Mouse (Mus musculus): Measurements from ENCODE around the gene Slc16a2.
A peak's percentile ranks its signal among the peaks of the same experiment; 100 is the strongest.

Gene Slc16a2

GRCm38 (mm10) chrX:103821832-103822196 is at the start of gene Slc16a2:
TSS of gene Slc16a2 (minus strand) at chrX:103821983.
- DNase-seq (ENCODE audit: low spot score) = peak; percentile 66

DNA sequence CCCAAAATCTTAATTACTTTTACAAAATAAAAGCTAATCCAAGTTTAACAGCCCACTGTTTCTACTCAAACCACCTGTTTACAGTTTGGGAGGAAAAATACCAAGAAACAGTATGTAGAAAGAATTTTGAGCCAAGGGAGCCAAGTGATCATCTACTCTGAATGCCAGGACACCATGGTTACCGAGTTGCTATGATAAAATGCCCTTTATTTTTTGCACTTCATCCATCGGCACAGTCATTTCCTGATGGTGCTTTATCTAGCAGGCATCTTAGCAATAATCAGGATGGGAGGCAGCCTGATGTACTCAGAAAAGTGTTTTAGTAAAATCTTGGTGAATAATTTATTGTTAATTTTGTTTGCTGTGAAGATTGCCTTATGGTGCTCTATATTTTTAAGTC is 41.7 kb upstream of the Slc16a2 start:
- DNase-seq (ENCODE audit: low spot score) = no peak

- no peak for DNase-seq (ENCODE audit: low spot score)
Measured at GRCm38 (mm10) chrX:103862877-103863276, 41.1 kb upstream of the Slc16a2 start.

DNA sequence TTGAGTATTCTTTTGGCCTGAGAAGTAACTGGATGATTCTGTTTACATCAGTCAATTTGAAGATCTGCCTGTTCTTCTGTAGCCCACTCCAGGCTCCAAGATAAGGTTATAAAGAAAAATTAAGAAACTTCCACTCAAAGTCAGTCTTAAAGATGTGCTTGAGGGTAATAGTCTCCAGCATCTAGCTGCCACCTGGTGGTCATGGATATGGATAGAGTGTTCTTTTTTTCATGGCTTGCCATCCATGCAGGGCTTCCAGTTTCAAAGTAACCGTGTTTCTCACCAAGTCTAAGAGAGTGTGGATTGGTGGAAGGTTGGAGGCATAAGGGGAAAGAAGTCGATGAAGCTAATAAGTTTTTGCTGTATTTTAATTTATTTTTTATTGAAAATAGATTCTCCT is 23.5 kb upstream of the Slc16a2 start:
- peak; percentile 21 for DNase-seq (ENCODE audit: low spot score)

DNA sequence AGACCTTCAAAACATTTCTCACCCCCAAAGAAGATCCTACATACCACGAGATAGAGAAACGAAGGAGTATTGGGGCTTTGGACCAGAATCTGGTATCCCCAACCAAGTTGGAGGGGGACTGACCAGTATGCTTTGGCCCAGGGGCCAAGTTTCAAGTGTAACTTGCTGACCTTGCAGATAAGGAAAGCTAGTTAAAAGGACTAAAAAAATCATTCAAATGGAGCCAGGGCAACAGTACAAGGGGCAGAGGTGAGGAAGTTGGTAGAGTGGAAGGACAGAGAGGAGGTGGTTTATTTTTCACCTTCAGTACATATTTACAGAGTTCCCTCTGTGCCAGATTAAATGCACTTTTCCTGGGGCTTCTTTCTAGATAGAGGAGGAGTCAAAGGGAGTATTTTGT is 7.1 kb upstream of the Slc16a2 start:
- DNase-seq (ENCODE audit: low spot score) = no peak

DNA sequence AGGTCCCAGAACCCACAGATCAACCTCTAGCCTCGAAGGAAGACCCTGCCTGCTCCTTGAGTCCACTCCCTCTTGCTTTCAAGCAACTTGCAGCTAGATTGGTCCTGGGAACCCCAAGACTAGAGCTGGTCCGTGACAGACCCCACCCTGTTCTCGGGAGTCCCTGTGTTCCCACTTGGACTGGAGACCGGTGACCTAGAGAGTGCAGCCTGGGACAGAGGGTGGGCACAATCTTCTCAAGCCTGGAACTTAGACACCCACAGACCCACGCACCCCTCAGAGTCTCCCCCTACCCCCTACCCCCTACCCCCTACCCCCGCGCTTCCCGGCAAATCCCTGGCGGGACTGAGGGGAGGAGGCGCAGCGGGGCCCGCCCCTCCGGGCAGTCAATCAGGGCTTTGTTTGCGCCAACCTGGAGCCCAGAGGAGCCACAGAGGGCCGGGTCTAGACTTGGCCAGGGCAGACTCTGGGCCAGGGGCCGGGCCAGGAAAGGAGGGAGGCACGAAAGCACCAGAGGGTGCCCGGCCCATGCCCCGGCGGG is 558 bp upstream of the Slc16a2 start:
- DNase-seq (ENCODE audit: low spot score) = peak; percentile 49

DNA sequence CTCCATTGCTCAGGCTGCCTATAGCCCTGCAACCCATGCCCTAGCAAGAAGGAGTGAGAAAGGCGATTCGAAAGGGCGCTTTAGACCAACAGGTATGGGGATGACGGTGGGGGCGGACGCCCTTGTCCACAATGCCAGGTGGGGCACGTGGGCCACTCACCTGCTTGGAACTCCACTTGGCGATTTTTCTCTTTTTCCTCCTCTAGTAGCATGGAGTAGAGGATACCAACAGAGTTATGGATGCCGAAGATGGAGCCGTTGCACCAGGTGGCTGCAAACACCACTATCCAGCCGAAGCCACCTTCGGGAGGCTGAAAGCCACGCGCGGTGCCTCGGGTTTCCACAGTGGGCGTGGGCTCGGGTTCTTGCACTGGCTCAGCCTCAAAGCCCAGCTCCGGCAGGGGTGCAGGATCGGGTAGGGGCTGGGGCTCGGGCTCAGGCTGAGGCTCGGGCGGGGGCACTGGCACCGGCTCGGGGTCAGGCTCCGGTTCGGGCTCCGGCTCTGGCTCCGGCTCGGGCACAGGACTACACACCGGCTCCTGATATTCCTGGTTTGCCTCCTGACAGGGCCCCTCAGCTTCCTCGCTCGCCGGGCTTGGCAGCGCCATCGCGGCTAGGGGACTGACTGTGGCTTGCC is 470 bp downstream of the Slc16a2 start:
- no peak for DNase-seq (ENCODE audit: low spot score)

GRCm38 (mm10) chrX:103820307-103821194 is 1.2 kb downstream of the Slc16a2 start:
- DNase-seq (ENCODE audit: low spot score) = no peak

GRCm38 (mm10) chrX:103819253-103819652 is 2.5 kb downstream of the Slc16a2 start:
- no peak for DNase-seq (ENCODE audit: low spot score)

DNA sequence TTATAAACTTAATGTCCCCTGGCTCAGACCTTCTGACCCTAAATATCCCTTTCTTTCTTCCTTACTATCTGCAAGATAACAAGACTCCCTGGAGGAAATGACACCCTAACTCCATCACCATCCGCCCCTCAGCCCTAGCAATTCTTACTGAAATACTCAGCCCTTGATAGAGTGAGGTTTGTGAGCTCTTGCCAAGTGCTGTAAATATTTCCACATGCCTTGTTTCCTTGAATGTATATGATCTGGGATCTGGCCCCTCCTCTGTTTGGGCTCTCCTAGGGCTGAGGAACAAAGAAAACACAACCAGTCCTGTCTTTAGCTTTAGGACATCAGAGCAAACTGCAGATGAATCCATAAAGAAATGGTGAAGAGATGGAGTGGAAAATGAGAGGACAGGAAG is 9.1 kb downstream of the Slc16a2 start:
- DNase-seq (ENCODE audit: low spot score) = no peak

DNA sequence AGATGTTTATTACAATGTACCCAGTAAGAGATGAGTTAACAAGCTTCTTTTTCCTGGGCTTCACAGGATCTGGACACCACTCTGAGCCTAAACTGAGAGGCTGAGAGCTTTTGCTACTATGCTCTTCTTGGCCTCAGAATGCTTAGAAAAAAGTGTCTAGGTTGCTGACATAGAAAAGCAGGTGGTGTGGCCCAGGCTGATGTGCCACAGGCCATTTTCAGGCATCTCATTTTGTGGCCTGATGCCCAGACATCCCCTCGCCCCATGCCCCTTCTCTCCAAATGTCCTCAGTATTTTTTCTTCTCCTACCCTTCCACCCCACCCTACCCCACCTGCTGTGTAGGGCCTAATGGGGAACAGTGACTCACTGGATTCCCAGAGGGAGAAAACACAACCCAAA is 11.3 kb downstream of the Slc16a2 start:
- no peak for DNase-seq (ENCODE audit: low spot score)

DNA sequence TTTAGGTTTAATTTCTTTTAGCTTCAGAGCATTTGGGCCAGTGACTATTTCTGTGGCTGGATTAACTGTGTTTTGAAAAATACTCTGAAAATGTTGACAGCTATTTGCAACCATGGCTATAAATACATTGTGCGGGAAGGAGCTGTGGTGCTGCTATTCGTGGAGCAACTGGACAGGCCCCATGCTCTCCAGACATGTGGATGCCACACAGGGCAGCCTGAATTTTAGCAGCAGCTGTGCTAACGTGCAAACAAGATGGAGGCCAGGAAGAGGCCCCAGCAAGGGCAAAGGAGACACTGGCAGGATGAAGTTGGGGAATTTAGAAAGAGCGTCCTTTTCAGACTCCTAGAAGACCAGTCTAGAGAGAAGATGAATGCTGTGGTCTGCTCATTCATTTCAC is 15.4 kb downstream of the Slc16a2 start:
- DNase-seq (ENCODE audit: low spot score) = no peak

GRCm38 (mm10) chrX:103796961-103797360 is 24.8 kb downstream of the Slc16a2 start:
- no peak for DNase-seq (ENCODE audit: low spot score)

GRCm38 (mm10) chrX:103795506-103795905 is 26.3 kb downstream of the Slc16a2 start:
- DNase-seq (ENCODE audit: low spot score) = no peak

DNA sequence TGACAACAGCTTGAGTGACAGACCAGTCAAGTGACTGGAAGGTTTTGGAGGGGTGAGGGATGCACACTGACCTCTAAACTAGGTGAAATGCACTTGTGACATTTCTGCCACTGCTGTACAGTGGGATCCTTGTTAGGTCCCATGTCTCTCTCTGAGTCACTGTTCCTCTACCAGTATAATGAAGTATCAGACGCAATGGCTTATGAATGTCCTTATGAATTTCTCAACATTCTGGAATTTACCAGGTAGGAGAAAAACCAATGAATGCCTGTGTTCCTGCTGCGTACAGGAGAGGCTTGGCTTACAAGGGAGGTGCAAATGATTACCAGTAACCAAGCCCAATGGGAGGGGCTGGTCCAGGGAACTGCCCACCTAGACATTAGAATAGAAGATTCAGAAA is 30.5 kb downstream of the Slc16a2 start:
- no peak for DNase-seq (ENCODE audit: low spot score)

DNA sequence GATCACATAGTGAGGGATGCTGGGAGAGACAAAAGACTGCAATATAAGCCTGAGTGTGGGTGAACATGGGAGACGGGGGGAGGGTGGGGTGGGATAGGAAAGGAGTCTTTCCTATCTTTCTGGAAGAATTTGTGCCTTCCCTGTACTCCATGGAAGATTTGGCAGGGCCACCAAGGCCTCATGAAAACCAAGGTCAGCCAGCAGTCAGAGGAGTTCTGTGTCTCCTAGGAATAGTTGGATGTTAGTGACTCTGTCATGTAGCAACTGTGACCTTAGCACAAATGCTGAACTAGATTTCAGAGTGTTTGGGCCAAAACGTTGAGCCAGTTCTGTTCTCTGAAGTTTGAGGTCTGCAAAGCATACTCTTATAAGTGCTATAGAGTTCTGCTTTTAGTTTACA is 36.1 kb downstream of the Slc16a2 start:
- no peak for DNase-seq (ENCODE audit: low spot score)

GRCm38 (mm10) chrX:103776412-103776811 is 45.4 kb downstream of the Slc16a2 start:
- DNase-seq (ENCODE audit: low spot score) = no peak

GRCm38 (mm10) chrX:103746197-103746596 is 75.6 kb downstream of the Slc16a2 start:
- DNase-seq (ENCODE audit: low spot score) = no peak

DNA sequence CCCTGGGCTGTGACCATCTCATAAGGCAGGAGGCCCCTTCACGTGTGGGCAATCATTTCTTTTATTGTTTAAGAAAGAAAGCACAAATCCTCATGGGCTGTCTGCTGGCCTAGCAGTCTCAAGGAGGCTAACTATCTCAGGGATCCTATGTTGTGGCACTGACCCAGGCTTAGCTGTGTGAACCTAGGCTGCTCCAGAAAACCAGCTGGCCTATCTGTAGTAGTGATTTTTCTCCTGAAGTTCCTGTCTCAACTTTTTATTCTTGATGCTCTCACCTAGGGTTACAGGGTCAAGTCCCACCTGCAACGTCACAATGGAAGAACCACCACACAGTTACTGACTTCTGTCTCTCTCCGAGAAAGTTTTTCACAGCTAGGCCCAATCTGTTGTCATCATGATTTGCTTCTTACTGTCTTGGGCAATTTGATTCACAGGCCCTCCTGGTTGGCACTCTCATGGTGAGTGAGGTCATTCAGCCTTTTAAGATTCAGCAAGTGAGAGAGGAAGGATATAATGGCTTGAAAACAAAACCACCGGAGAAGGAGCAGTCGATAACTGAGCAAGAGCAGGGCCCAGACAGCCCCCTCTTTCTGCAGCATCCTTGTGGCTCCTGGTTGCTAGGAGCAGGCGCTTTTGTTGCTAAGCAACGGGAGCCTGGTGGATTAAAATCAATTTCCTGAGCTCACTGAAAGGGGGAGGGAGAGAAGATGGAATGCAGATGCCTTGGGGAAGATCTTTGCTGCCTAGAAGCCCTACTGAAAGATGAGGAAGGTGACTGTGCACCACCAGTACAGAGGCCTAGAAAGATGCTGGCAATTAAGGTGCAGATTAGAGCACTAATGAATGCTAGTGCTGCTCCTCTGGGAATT is 77.4 kb downstream of the Slc16a2 start:
- no peak for DNase-seq (ENCODE audit: low spot score)

- DNase-seq (ENCODE audit: low spot score) = no peak
Measured at GRCm38 (mm10) chrX:103742057-103742315, 79.8 kb downstream of the Slc16a2 start.

- DNase-seq (ENCODE audit: low spot score) = peak; percentile 27
Measured at GRCm38 (mm10) chrX:103741215-103742056, 80.3 kb downstream of the Slc16a2 start.
